Mouse (Mus musculus): ENCODE results near the gene Bcl11a. TPM values are rescaled to one million over a fixed set of nuclear protein-coding genes. Genes with fewer than 3 reads are reported as not detected.
A peak's percentile ranks its signal among the peaks of the same experiment; 100 is the strongest.

Gene Bcl11a
- polyA plus RNA-seq (2015; fragmentation: Nextera tagmentation; extraction: Ambion mirVana) = 7.4 and 8.0 TPM in 2 replicates

DNA sequence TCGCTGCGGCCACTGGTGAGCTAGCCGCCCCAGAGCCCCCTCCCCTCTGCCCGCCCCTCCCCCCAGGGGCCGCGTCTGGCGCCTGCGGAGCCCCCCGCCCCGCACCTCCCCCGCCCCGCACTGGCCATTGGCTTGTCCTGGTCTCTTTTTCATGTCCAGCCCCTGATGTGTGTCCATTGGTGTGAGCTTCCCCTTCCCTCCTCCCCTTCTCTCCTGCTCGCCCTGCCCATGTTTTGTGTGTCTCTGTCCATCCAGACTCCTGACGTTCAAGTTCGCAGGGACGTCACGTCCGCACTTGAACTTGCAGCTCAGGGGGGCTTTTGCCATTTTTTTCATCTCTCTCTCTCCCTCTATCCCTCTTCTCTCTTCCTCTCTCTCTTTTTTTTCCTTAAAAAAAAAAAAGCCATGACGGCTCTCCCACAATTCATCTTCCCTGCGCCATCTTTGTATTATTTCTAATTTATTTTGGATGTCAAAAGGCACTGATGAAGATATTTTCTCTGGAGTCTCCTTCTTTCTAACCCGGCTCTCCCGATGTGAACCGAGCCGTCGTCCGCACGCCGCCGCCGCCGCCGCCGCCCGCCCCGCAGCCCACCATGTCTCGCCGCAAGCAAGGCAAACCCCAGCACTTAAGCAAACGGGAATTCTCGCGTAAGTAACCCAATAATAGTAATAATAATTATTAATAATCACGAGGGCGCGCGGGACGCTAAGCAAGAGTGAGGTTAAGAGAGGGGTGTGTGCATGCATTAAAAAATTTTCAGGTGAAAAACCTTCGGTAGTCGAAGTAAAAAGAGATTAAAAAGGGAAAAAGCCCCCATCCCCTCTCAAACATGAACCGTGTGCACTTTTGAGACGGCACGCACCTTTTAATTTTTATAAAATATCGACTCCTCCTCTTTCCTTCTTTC lies at the start of gene Bcl11a:
TSS of gene Bcl11a (plus strand) at position 262 of the 911 bp plus-strand sequence.
- peak; percentile 18 for DNase-seq (ENCODE audit: low spot score)

DNA sequence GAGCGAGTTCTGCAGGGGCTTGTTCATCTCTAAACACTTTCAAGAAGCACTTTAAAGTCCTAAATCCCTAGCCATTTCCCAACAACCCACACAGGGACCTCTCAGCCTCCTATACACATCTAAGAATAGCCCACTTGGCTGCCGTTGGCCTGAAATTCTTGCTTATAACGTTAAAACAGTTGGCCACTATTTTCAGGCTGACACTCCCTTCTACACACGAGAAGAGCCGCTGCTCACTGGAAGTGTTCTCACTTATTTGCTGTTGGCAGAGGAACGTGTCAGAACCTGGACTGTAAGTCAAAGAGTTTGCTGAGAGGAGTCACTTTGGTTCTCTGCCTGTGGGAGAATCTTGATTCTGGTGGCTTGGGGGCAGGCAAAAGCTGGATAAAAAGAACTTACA lies 33.8 kb upstream of the Bcl11a start:
- no peak for DNase-seq (ENCODE audit: low spot score)

DNA sequence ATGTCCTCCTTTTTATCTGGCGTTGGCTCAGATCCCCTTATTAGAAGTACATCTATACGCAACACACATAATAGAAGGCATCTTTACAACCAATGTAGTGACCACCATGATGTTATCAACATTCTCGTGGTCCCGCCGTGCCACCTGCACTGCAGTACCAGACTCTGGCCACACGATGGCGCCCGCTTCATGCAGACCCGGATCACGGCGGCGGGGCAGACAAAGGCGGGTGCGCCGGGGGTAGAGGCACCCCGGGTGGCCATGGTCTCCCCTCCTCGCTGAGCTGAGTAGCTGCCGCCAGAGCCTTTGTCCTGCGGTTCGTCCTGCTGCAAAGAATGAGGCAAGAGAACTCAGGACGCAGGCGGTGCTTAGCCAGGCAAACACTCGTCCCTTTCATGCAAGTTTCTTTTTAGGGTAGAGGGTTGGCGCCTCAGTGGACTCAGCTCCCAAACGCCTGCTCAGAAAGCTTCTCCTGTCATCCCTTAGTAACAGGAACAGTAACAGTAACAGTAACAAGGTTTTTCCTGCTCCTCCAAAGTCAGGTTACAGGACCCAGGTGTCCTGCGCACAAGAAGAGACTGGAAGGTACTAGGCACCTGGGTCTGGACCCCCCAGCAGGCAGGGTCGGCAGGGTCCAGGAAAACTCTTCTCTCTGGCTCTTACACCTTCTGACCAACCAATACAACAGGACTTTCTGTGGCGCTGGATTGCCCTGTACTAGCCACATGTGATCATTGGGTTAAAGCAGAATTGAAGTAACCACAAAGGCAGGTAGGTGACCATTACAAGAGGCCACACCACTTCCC lies 28.4 kb upstream of the Bcl11a start:
- DNase-seq (ENCODE audit: low spot score) = peak; percentile 79

DNA sequence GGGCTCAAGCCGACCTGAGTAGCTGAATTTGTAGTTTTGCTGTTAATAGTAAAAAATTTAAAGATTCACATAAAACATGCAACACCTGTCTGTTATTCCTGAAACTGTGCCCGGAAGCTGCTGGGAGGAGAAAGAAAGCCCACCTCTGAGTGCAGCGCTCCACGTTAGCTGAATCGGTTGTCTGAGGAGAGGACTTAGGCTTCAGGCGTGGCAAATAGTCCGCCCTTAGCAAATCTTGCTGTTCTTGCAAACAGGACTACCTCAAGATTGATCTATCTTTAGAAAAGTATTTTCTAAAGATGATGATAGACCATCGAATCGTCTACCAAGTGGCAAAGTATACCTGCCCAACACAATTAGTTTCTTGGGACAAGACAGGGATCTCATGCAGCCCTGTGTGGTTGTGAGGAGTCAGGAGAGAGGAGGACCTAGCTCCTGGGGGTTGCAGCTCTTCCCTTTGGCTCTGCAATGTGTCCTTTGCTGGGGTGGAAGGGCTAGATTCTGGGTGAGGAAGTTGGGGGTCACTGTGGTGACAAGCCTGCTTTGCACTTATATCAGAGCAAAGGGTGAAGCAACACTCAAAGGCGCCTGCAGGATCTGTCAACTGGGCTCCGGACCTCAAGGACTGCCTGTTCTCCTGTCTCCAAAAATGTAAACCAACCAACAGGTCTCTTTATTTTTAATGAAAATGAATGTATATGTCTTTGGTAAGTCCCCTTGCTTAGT lies 27.7 kb upstream of the Bcl11a start:
- no peak for DNase-seq (ENCODE audit: low spot score)

DNA sequence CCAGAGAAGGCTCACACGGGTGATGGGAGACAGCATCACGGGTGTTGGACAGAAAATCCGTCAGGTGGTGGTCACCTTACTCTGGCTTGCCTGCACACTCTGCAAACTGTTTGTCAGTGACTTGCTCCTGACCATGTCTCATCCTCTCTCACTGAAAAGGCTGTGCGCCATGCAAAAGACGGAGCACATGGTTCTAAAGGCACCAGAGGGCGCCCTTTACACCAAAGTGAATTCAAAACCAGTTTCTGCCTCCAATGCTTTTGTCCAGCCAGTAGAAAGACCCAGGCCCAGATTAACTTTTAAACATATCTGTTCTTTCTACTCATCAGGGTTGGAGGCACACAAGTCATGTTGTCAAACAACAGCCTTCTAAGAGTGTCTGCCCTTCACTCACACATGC lies 25.0 kb upstream of the Bcl11a start:
- DNase-seq (ENCODE audit: low spot score) = no peak

GRCm38 (mm10) chr11:24059137-24059536 lies 18.7 kb upstream of the Bcl11a start:
- DNase-seq (ENCODE audit: low spot score) = no peak

DNA sequence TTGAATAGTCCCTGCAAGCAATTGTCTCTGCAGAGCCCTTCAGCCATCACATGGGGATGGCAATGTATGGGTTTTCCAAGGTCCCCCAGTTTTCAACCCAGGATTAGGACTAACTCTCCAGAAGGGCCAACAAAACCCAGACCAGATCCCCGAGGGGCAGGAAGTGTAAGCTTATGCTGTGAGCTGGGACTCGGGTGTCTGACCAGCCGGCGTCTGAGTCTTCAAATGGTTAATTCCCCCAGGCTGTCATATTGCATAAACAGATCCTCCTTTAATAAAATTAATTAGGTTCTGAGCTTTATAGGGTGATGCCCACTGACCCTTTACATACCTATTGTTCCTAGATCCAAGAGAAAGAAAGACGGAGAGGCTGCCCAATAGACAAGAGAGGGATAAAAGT lies 17.4 kb upstream of the Bcl11a start:
- DNase-seq (ENCODE audit: low spot score) = no peak

DNA sequence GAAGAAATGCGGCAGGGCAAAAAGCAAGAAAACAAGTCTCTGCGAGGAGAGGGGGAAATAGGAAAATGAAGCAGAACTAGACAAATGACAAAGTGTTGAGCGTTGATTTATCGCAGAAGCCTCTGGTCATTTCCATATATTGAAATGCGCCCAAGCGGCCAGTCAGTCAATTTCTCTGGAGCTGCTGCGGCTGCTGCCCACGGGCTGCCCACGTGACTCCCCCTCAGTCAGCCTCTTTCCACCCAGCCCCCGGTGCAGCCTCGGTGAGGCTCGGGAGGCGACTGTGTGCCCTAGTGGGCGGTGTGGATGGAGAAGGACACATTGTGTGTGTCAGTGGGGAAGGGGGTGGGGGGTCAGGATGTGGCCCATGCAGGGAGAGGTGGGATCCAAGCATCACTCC lies 16.0 kb upstream of the Bcl11a start:
- DNase-seq (ENCODE audit: low spot score) = no peak

DNA sequence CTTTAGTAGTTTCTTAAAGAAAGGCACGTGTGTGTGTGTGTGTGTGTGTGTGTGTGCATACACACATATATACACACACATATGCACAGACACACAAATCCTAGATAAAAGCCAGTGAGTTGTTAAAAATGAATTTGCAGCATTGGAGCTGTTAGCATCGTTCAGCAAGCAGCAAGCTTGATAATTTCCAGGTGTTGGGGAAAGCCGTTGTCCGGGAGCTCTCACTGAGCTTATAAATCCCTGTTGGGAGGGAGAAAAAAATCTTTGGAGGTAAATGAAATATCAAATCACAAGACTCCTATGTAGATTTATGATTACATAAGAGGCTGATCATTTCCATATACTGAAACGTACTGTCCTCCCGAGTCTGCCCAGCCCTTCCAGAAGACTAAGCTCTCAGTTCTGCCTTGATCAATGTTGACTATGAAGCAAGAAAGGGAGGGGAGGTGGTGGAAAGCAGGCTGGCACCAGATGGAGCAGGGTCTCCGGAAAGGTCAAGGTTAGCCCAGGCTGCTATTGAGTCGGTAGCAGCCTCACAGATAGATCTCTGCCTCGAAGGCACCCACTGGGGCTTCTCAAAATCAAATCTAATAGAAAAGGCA lies 15.3 kb upstream of the Bcl11a start:
- no peak for DNase-seq (ENCODE audit: low spot score)

- DNase-seq (ENCODE audit: low spot score) = no peak
Observed at GRCm38 (mm10) chr11:24064221-24064620, 13.6 kb upstream of the Bcl11a start.

GRCm38 (mm10) chr11:24065313-24065712 lies 12.5 kb upstream of the Bcl11a start:
- DNase-seq (ENCODE audit: low spot score) = no peak

DNA sequence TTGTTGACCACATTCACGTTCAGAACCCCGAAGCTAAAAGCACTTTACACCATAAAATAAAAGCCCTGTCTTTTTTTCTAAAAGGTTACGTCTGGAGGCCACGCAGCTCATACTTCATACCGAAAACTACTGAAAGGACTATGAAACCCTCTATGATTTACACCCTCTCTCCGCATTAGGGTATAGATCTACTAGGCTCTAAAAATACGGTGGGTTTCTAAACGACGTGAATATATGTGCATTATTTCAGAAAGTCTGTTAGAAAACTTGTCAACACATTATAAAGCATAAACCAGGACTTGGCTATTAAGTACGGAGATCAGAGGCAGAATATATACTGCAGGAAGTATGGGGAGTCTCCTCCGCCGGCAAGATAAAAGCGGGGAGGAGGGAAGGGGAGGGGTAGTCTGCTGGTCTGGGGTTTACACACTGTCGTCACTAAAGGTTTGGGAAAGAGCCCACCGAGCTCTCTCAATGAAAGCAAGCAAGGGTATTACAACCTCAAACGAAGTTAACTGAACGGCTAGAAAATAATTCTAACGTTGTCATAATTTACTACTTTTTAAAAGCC lies 3.8 kb upstream of the Bcl11a start:
- DNase-seq (ENCODE audit: low spot score) = peak; percentile 38

GRCm38 (mm10) chr11:24074634-24075104 lies 3.2 kb upstream of the Bcl11a start, which contains the start of gene A830031A19Rik:
TSS of gene A830031A19Rik (minus strand) at chr11:24075054.
- DNase-seq (ENCODE audit: low spot score) = no peak

- DNase-seq (ENCODE audit: low spot score) = peak; percentile 44
Observed at GRCm38 (mm10) chr11:24075486-24076126, 2.2 kb upstream of the Bcl11a start.

GRCm38 (mm10) chr11:24076127-24076650 lies 1.7 kb upstream of the Bcl11a start:
- peak; percentile 82 for DNase-seq (ENCODE audit: low spot score)

DNA sequence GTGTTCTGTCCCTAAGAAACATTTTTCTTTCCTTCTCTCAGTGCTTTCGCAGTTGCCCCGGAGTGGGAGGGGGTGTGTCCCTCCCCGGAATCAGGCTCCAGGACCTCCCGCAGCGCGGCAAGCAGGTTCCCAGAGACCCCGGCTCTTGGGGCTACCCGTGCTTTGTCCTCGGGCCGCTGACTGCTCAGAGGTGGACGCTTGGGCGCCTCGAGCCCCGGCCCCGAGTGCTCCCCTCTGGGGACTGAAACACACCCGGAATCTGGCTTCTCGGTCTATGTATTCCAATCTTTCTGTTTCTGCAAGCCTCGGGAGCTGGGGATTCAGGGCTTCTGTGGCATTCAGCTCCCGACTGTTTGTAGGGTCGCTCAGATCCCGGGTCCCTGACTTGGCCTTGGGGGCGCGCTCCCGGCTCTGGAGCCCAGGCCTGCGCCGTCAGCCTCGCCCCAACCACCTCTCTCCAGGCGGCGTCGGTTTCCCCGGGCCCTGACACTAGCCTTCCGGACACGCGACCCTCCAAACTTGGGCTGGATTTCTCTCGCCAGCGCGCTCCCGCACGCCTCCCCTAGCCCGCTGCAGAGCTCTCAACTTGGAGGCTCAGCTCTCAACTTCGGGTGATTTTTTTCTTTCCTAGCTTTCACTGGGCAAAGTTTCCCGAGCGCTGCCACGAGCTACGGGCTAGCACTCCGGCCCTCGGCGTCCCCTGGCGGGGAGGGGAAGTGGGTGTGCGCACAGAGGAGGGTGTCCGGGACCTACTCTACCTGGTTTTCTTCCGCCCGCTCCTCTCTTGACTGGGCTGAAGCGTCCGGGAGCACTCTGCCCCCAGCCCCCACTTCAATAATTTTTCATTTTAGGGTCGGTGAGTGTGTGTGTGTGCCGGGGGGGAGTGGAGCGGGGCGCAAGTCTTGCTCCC lies 780 bp upstream of the Bcl11a start:
- peak; percentile 32 for DNase-seq (ENCODE audit: low spot score)

DNA sequence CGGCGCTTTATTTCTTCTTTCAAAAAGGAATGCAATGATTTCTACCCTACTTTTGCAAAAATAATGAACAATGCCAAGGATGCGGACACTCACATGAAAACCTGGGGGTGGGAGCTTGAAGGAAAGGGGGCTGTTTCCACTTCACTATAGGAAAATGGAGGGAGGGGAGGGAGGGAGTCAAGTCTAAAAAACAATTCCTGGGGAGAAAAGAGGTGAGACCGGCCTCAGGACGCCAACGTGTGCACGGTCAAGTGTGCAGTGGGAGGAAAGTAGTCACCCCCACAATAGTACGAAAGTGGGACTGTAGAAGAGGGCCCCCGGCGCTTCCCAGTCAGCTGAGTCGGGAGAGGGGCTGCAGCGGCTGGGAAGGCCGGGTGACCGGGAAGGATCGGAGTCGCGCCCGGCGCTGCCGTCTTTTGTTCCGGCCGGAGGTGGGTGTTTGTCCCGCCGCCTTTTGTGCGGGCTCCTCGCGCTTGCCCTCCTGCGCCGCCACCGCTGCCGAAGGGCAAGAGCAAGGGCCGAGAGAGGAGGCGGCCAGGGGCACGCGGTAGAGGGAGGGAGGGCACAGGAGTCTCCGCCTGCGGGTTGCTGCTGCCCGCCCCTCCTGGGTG lies 955 bp downstream of the Bcl11a start:
- no peak for DNase-seq (ENCODE audit: low spot score)

All from thymus, postnatal 0 days (tissue).